Mouse (Mus musculus): ENCODE measurements at regions not wholly inside any gene's neighbourhood (a gene's known extent, or its start where the extent isn't known, plus 50 kb on each side); places are given as distances from the start of the nearest gene placed in this dataset.
A peak's percentile ranks its signal among the peaks of the same experiment; 100 is the strongest.
"Not testable (repeated sequence)": the region's sequence is repeated elsewhere in the genome, so short reads cannot be mapped to it uniquely, and the experiment has no call there.

DNA sequence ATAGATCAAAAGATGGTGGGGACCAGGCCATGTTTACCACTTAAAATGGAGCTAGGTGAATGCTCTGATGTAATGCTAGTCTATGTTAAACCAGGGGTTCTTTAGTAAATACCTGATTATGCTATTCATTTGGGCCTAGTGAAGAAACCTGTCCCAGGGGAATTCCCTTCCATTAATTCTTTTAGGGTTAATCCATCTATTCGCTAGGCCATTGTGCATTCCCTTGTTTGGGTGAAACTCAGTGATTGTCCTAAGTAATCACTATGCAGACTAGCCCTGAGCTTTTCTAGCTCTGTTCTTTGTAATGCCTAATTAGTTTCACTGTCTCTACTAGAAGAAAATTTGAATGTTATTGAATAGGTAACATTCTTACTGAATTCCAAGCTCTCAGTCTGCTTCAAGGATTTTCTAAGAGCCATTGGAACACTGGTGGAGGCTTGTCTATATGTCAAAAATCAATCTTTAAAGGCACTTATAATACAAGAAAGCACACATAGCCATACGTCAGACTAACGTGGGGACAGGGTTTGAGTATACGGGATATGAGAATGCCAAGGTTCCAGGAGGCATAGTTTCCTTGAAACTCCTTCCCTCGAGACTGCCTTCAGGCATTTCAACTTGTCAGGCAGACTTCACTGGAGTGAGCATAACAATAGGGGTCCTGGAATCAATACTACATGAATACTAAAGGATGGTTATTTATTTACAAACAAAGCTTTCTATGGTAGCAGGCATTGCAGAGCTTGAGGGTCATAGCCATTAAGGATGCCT, 266.9 kb upstream of the 4930578C19Rik start:
- Histone ChIP-seq H3K4me1 (ENCODE audit: insufficient read depth) (no peaks in the 10 kb centered on the region), H3K27me3 (ENCODE audit: insufficient read depth, low read length) (no peaks in the 10 kb centered on the region), H3K4me2 (ENCODE audit: low read depth, low read length) (no peak overlapping the region), H3K9me3 (ENCODE audit: low read length) (no peaks in the 10 kb centered on the region), H3K36me3 (replicated peaks; ENCODE audit: insufficient read depth, low read length) (no peaks in the 10 kb centered on the region), H3K27ac (ENCODE audit: low read depth) (no peak overlapping the region), H3K4me3 (ENCODE audit: low read depth, low read length) (no peak overlapping the region), H3K9ac (replicated peaks) (no peak overlapping the region)
- no peak for TF ChIP-seq CTCF (IDR thresholded peaks at IDR 0.05; ENCODE audit: low read depth)
- no peak for TF ChIP-seq EP300 (IDR thresholded peaks at IDR 0.05; ENCODE audit: low read depth)
- ATAC-seq (no peak), DNase-seq (no peak)
- 74% methylated on average over 5 of the region's 5 CpGs for WGBS (ENCODE audit: insufficient replicate concordance)

DNA sequence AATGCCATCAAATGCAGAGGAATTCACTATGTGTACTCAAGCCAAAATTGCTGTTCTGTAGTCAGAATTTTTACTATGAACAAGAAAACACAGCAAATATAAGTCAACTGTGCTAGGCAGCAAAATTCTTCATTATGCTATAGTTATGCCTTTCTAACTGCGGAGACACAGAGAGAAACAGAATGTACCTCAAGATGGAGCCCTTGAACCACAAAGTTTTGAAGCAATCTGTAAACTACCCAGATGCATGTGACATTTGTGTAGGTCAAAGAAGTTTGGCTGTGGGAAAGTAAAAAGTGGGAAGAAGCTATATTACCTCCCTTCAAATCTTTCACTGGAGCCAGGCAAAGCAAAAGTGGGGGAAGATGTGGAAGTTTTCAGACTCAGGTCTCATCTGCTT, 226.0 kb upstream of the 4930578C19Rik start:
- WGBS (ENCODE audit: insufficient replicate concordance): 72% methylated on average over 1 of the region's 1 CpGs
- no peaks in the 10 kb centered on the region for H3K9me3 ChIP-seq (ENCODE audit: low read length)
- H3K36me3 ChIP-seq (replicated peaks; ENCODE audit: insufficient read depth, low read length): no peaks in the 10 kb centered on the region
- DNase-seq: no peak
- H3K4me3 ChIP-seq (ENCODE audit: low read depth, low read length): no peak overlapping the region
- H3K4me2 ChIP-seq (ENCODE audit: low read depth, low read length): no peak overlapping the region
- H3K27me3 ChIP-seq (ENCODE audit: insufficient read depth, low read length): no peaks in the 10 kb centered on the region
- TF ChIP-seq CTCF (IDR thresholded peaks at IDR 0.05; ENCODE audit: low read depth) (no peak), EP300 (IDR thresholded peaks at IDR 0.05; ENCODE audit: low read depth) (no peak)
- no peak overlapping the region for H3K27ac ChIP-seq (ENCODE audit: low read depth)
- H3K4me1 ChIP-seq (ENCODE audit: insufficient read depth): no peaks in the 10 kb centered on the region
- no peak for ATAC-seq
- no peak overlapping the region for H3K9ac ChIP-seq (replicated peaks)

GRCm38 (mm10) chrX:18667251-18667650, 206.1 kb upstream of the 4930578C19Rik start:
- not testable (repeated sequence) for H3K4me1 ChIP-seq (ENCODE audit: insufficient read depth); ATAC-seq; H3K4me3 ChIP-seq (ENCODE audit: low read depth, low read length); H3K9ac ChIP-seq (replicated peaks); H3K9me3 ChIP-seq (ENCODE audit: low read length); H3K27me3 ChIP-seq (ENCODE audit: insufficient read depth, low read length); H3K4me2 ChIP-seq (ENCODE audit: low read depth, low read length); H3K27ac ChIP-seq (ENCODE audit: low read depth); H3K36me3 ChIP-seq (replicated peaks; ENCODE audit: insufficient read depth, low read length)
- WGBS (ENCODE audit: insufficient replicate concordance): 71% methylated on average over 2 of the region's 2 CpGs
- peak; percentile 12 for DNase-seq

- no peak overlapping the region for H3K27ac ChIP-seq (ENCODE audit: low read depth)
- no peaks in the 10 kb centered on the region for H3K9me3 ChIP-seq (ENCODE audit: low read length)
- H3K4me3 ChIP-seq (ENCODE audit: low read depth, low read length): no peak overlapping the region
- WGBS (ENCODE audit: insufficient replicate concordance): 39% methylated on average over 1 of the region's 1 CpGs
- no peaks in the 10 kb centered on the region for H3K4me1 ChIP-seq (ENCODE audit: insufficient read depth)
- ATAC-seq (no peak), DNase-seq (no peak)
- no peak overlapping the region for H3K9ac ChIP-seq (replicated peaks)
- TF ChIP-seq EP300 (IDR thresholded peaks at IDR 0.05; ENCODE audit: low read depth) (no peak), CTCF (IDR thresholded peaks at IDR 0.05; ENCODE audit: low read depth) (no peak)
- H3K4me2 ChIP-seq (ENCODE audit: low read depth, low read length): no peak overlapping the region
- no peaks in the 10 kb centered on the region for H3K27me3 ChIP-seq (ENCODE audit: insufficient read depth, low read length)
- H3K36me3 ChIP-seq (replicated peaks; ENCODE audit: insufficient read depth, low read length): no peaks in the 10 kb centered on the region
These were observed 201.9 kb upstream of the 4930578C19Rik start for GRCm38 (mm10) chrX:18663101-18663500.

GRCm38 (mm10) chrX:18618581-18618980, 157.4 kb upstream of the 4930578C19Rik start:
- no peak overlapping the region for H3K4me2 ChIP-seq (ENCODE audit: low read depth, low read length)
- no peak overlapping the region for H3K27ac ChIP-seq (ENCODE audit: low read depth)
- 74% methylated on average over 2 of the region's 2 CpGs for WGBS (ENCODE audit: insufficient replicate concordance)
- H3K4me1 ChIP-seq (ENCODE audit: insufficient read depth): no peaks in the 10 kb centered on the region
- no peaks in the 10 kb centered on the region for H3K9me3 ChIP-seq (ENCODE audit: low read length)
- no peaks in the 10 kb centered on the region for H3K27me3 ChIP-seq (ENCODE audit: insufficient read depth, low read length)
- H3K36me3 ChIP-seq (replicated peaks; ENCODE audit: insufficient read depth, low read length): no peaks in the 10 kb centered on the region
- DNase-seq (no peak), ATAC-seq (no peak)
- no peak overlapping the region for H3K9ac ChIP-seq (replicated peaks)
- no peak overlapping the region for H3K4me3 ChIP-seq (ENCODE audit: low read depth, low read length)
- TF ChIP-seq CTCF (IDR thresholded peaks at IDR 0.05; ENCODE audit: low read depth): no peak
- no peak for TF ChIP-seq EP300 (IDR thresholded peaks at IDR 0.05; ENCODE audit: low read depth)
